Mouse (Mus musculus) neural tube, embryonic 11.5 days (tissue): ENCODE measurements around the gene Zfp382. TPM values are rescaled to one million over a fixed set of nuclear protein-coding genes. Genes with fewer than 3 reads are reported as not detected.
A peak's percentile ranks its signal among the peaks of the same experiment; 100 is the strongest.
"Not testable (repeated sequence)": the region's sequence is repeated elsewhere in the genome, so short reads cannot be mapped to it uniquely, and the experiment has no call there.

Experiments
- ATAC-seq: fragments of 200-750 bp; cut with Nextera tagmentation; 2 replicates; pipeline ENCODE4 v1.8.0; 2017; ENCODE audit warnings: moderate number of reproducible peaks, mild to moderate bottlenecking, moderate TSS enrichment, moderate library complexity; ENCODE audit not compliant: insufficient read depth, low FRiP score, low TSS enrichment
- DNase-seq: peaks from one replicate; pipeline ENCODE4 v3.0.0-alpha.2; 2015; ENCODE audit warnings: low spot score
- H3K27ac ChIP-seq: fragments of 300-500 bp; sonication (generic); 2 replicates; pipeline ENCODE4 v1.5.1; 2014; ENCODE audit warnings: low read depth, mild to moderate bottlenecking, low read length
- H3K27me3 ChIP-seq: fragments of 300-500 bp; sonication (generic); 2 replicates; pipeline ENCODE4 v1.6.1; 2014; ENCODE audit warnings: mild to moderate bottlenecking, low read length, mixed read lengths; ENCODE audit not compliant: control insufficient read depth, insufficient read depth
- H3K36me3 ChIP-seq: fragments of 300-500 bp; sonication (generic); 2 replicates; pipeline ENCODE4 v1.6.1; 2014; ENCODE audit warnings: mild to moderate bottlenecking, low read length, moderate library complexity, mixed read lengths; ENCODE audit not compliant: control insufficient read depth, insufficient read depth
- H3K4me1 ChIP-seq: fragments of 300-500 bp; sonication (generic); 2 replicates; pipeline ENCODE4 v1.6.1; 2014; ENCODE audit warnings: low read length, mixed read lengths; ENCODE audit not compliant: control insufficient read depth, insufficient read depth
- H3K4me2 ChIP-seq: fragments of 300-500 bp; sonication (generic); 2 replicates; pipeline ENCODE4 v1.6.1; 2014; ENCODE audit warnings: low read depth, mild to moderate bottlenecking, moderate library complexity
- H3K4me3 ChIP-seq: fragments of 300-500 bp; sonication (generic); 2 replicates; pipeline ENCODE4 v1.5.1; 2014; ENCODE audit warnings: low read depth, low read length
- H3K9ac ChIP-seq: fragments of 300-500 bp; sonication (generic); 2 replicates; pipeline ENCODE4 v1.6.1; 2014; ENCODE audit warnings: mild to moderate bottlenecking, low read length
- H3K9me3 ChIP-seq: fragments of 300-500 bp; sonication (generic); 2 replicates; pipeline ENCODE4 v1.6.1; 2016; ENCODE audit warnings: low read length; ENCODE audit not compliant: control insufficient read depth
- whole genome bisulfite sequencing: fragments of 180-500 bp; shearing (Covaris S2); extraction: QIAGEN DNeasy Blood & Tissue Kit; methylation state at CpG from one replicate; pipeline ENCODE4 v1.1.7; 2014; 5-methylcytosine and 5-hydroxymethylcytosine counted together
- polyA plus RNA-seq: library from polyadenylated mRNA; unstranded; fragments of >200 nt; fragmentation: Nextera tagmentation; extraction: Ambion mirVana; gene quantifications from 2 replicates; pipeline ENCODE4 v1.2.1, GENCODE M21; 2014

The Zfp382 gene
- polyA plus RNA-seq, 1 experiment from 2014 or later = 10.5 TPM

GRCm38 (mm10) chr7:30168914-30169582 lies 47.3 kb downstream of the Zfp382 start:
- 4% methylated on average over 21 of the region's 21 CpGs for WGBS
- H3K9ac ChIP-seq = peak overlapping the region; percentile 93
- H3K4me2 ChIP-seq = peak overlapping the region; percentile 54
- peak overlapping the region; percentile 91 for H3K27ac ChIP-seq
- H3K27me3 ChIP-seq = no peaks in the 10 kb centered on the region
- H3K36me3 ChIP-seq = peaks cover 17% of the 10 kb centered on the region
- H3K4me3 ChIP-seq = peak overlapping the region; percentile 57
- peaks cover 9% of the 10 kb centered on the region; the same call in 1 of the 2 replicates for H3K9me3 ChIP-seq
- H3K4me1 ChIP-seq = peaks cover 3% of the 10 kb centered on the region; the same call in 1 of the 2 replicates
- ATAC-seq (peak; percentile 43; the same call in 1 of the 2 replicates), DNase-seq (no peak)

GRCm38 (mm10) chr7:30169583-30170282 lies 48.0 kb downstream of the Zfp382 start, which contains the start of gene Zfp146:
Gene Zfp146, minus strand, starts transcription at chr7:30169750.
- DNase-seq (peak; percentile 92), ATAC-seq (peak; percentile 95)
- Histone ChIP-seq H3K9me3 (0 out of 2 replicates have a peak, but pooled peaks cover 9% of the 10 kb centered on the region), H3K4me2 (peak within 1 kb of the TSS; percentile 54), H3K4me3 (peak within 1 kb of the TSS; percentile 57), H3K36me3 (peaks cover 16% of the 10 kb centered on the region), H3K4me1 (peaks cover 3% of the 10 kb centered on the region; the same call in 1 of the 2 replicates), H3K27me3 (no peaks in the 10 kb centered on the region), H3K9ac (peak within 1 kb of the TSS; percentile 93), H3K27ac (peak within 1 kb of the TSS; percentile 91)
- under 1% methylated on average over 36 of the region's 36 CpGs for WGBS

- DNase-seq (no peak), ATAC-seq (peak; percentile 30)
- H3K4me1 ChIP-seq = peaks cover 3% of the 10 kb centered on the region; the same call in 1 of the 2 replicates
- H3K9me3 ChIP-seq = 0 out of 2 replicates have a peak, but pooled peaks cover 7% of the 10 kb centered on the region
- peak overlapping the region; percentile 54 for H3K4me2 ChIP-seq
- peak overlapping the region; percentile 93 for H3K9ac ChIP-seq
- H3K27me3 ChIP-seq = no peaks in the 10 kb centered on the region
- WGBS = 38% methylated on average over 11 of the region's 11 CpGs
- peaks cover 13% of the 10 kb centered on the region for H3K36me3 ChIP-seq
- peak overlapping the region; percentile 57 for H3K4me3 ChIP-seq
- H3K27ac ChIP-seq = no peak overlapping the region
Observed at GRCm38 (mm10) chr7:30170283-30170951, 48.7 kb downstream of the Zfp382 start.

- Histone ChIP-seq H3K27me3 (no peaks in the 10 kb centered on the region), H3K4me3 (no peak overlapping the region), H3K4me2 (no peak overlapping the region), H3K4me1 (no peaks in the 10 kb centered on the region), H3K9ac (no peak overlapping the region), H3K36me3 (peaks cover 4% of the 10 kb centered on the region; the same call in 1 of the 2 replicates), H3K9me3 (no peaks in the 10 kb centered on the region), H3K27ac (no peak overlapping the region)
- no peak for DNase-seq
- 89% methylated on average over 12 of the region's 12 CpGs for WGBS
- ATAC-seq = no peak
Observed at GRCm38 (mm10) chr7:30176474-30176873, 54.7 kb downstream of the Zfp382 start.

GRCm38 (mm10) chr7:30178256-30178655 lies 56.5 kb downstream of the Zfp382 start:
- no peaks in the 10 kb centered on the region for H3K4me1 ChIP-seq
- no peak overlapping the region for H3K4me2 ChIP-seq
- H3K9me3 ChIP-seq = no peaks in the 10 kb centered on the region
- DNase-seq (no peak), ATAC-seq (no peak)
- 87% methylated on average over 11 of the region's 11 CpGs for WGBS
- H3K4me3 ChIP-seq = no peak overlapping the region
- no peak overlapping the region for H3K9ac ChIP-seq
- no peaks in the 10 kb centered on the region for H3K27me3 ChIP-seq
- H3K27ac ChIP-seq = no peak overlapping the region
- H3K36me3 ChIP-seq = peaks cover 4% of the 10 kb centered on the region; the same call in 1 of the 2 replicates

GRCm38 (mm10) chr7:30181308-30181707 lies 59.6 kb downstream of the Zfp382 start:
- H3K27me3 ChIP-seq = no peaks in the 10 kb centered on the region
- no peak overlapping the region for H3K4me3 ChIP-seq
- 3% methylated on average over 4 of the region's 4 CpGs for WGBS
- H3K36me3 ChIP-seq = peaks cover 4% of the 10 kb centered on the region; the same call in 1 of the 2 replicates
- DNase-seq = peak; percentile 74
- no peak overlapping the region for H3K4me2 ChIP-seq
- H3K9ac ChIP-seq = no peak overlapping the region
- ATAC-seq = no peak
- no peaks in the 10 kb centered on the region for H3K9me3 ChIP-seq
- 0 out of 2 replicates have a peak, but pooled peaks cover 3% of the 10 kb centered on the region for H3K4me1 ChIP-seq
- no peak overlapping the region for H3K27ac ChIP-seq

- not testable (repeated sequence) for ATAC-seq, H3K9me3 ChIP-seq, DNase-seq, H3K4me2 ChIP-seq, H3K9ac ChIP-seq, H3K4me3 ChIP-seq, H3K27ac ChIP-seq, H3K4me1 ChIP-seq, H3K27me3 ChIP-seq, H3K36me3 ChIP-seq
- 95% methylated on average over 9 of the region's 10 CpGs for WGBS
Observed at GRCm38 (mm10) chr7:30181929-30182328, 60.2 kb downstream of the Zfp382 start.

GRCm38 (mm10) chr7:30183189-30183588 lies 61.4 kb downstream of the Zfp382 start:
- ATAC-seq, H3K9ac ChIP-seq, H3K4me2 ChIP-seq, DNase-seq, H3K27me3 ChIP-seq, H3K36me3 ChIP-seq, H3K4me1 ChIP-seq, H3K9me3 ChIP-seq, H3K27ac ChIP-seq, H3K4me3 ChIP-seq: not testable (repeated sequence)
- 83% methylated on average over 7 of the region's 7 CpGs for WGBS
